Mouse (Mus musculus) T-helper 2 cell (primary cell): ENCODE data around the gene Etl4.
"Not testable (repeated sequence)": the region's sequence is repeated elsewhere in the genome, so short reads cannot be mapped to it uniquely, and the experiment has no call there.

Experiments
- in situ Hi-C: fragments of 300-600 bp; cut with MboI, MseI; formaldehyde crosslinking; loops from one replicate; pipeline ENCODE4 v1.15.1; 2025; ENCODE audit warnings: high pct_unique_total_duplicates

Etl4 gene

DNA sequence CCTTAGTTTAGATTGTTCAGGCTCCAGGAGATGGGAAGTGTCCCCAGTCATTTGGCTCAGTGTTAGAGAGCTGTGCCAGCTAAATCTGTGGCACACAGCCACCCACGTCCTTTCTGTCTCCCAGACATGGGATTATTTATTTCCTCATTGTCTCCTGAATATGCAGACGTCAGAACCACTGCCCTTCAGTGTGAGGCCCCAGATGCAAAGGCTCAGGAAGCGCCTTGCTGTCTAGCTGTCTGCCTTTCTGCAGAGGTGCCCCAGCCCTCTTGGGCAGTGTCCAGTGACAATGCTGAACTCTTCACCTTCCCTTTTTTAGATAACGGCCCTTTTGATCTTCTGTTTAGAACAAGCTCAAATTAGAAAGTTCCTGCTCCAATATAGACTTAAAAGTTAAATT lies 740.2 kb downstream of the Etl4 start:
- in situ Hi-C loops, result no loop called here

GRCm38 (mm10) chr2:20653116-20653515 lies 743.5 kb downstream of the Etl4 start:
- in situ Hi-C loops, result no loop called here

DNA sequence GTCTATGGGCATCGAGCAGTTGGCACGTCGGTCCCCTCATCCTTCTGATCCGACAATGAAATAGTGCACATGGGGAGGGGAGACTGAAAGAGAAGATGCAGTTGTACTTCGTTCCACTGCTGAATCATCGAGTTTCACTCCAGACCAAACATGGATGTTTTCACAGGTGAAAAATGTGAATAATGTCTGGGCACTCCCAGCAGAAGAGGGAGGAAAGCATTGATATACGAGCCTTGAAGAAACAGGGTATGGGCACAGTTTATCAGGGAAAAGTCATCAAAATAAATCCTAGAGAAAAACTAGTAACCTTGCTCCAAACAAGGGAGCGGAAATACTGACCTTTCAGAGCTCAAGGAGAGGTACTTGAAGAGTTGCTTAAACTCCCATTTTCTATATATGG lies 744.5 kb downstream of the Etl4 start:
- in situ Hi-C loops, result no loop called here

GRCm38 (mm10) chr2:20654598-20655340 lies 745.2 kb downstream of the Etl4 start:
- in situ Hi-C loops, result no loop called here

GRCm38 (mm10) chr2:20655341-20655612 lies 745.7 kb downstream of the Etl4 start:
- in situ Hi-C loops, result no loop called here

- in situ Hi-C loops, result no loop called here
These were observed 748.3 kb downstream of the Etl4 start for GRCm38 (mm10) chr2:20657856-20658255.

DNA sequence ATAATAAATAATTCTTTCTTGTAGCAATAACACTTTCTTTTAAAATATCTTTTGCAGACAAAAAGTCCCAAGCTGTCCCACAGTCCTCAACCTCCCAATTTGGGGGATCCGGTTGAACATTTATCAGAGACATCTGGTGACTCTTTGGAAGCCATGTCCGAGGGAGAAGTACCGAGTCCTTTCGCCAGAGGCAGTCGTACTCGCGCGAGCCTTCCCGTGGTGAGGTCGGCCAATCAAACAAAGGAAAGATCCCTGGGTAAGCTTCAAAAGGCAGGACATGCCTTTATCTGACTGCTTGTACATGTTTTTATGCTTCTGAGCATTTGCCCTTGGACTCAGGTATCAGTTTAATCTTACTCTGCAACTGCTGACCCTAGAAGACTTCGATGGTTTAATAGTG lies 752.3 kb downstream of the Etl4 start:
- in situ Hi-C loops, result no loop called here

- in situ Hi-C loops, result no loop called here
These were observed 753.1 kb downstream of the Etl4 start for GRCm38 (mm10) chr2:20662696-20663095.

DNA sequence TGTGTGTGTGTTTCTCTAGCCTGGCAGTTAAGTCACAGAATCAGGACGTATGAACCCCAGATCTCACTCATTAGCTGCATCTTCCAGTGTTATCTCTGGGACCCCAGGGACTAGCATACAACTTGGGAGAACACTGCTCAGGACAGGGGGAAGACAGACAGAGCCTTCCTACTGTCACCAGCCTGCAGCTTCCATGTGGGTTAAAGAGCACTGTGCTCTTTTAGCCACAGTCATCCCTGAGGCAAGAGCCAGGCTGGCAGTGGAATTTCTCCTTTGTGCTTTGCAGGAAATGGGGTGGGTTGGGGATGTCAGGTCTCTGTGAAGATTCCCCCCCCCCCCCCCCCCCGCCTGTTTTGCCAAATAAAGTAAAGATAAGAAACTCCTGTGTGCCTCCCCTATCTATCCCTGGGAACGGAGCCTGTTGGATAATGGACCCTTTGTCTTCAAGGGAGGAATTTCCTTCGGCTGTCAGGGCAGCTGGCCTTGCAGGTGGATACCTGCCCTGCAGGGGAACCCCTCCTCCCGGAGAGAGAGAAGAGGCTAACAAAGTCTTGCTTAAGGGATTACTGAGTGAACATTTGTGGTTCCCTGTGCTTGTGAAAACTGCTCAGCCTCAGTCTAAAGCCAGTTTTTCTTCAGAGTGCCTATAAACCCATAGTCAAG lies 755.9 kb downstream of the Etl4 start:
- in situ Hi-C loops, result no loop called here

GRCm38 (mm10) chr2:20666051-20666478 lies 756.5 kb downstream of the Etl4 start:
- in situ Hi-C loops, result no loop called here

GRCm38 (mm10) chr2:20667876-20668275 lies 758.3 kb downstream of the Etl4 start:
- in situ Hi-C loops, result no loop called here

DNA sequence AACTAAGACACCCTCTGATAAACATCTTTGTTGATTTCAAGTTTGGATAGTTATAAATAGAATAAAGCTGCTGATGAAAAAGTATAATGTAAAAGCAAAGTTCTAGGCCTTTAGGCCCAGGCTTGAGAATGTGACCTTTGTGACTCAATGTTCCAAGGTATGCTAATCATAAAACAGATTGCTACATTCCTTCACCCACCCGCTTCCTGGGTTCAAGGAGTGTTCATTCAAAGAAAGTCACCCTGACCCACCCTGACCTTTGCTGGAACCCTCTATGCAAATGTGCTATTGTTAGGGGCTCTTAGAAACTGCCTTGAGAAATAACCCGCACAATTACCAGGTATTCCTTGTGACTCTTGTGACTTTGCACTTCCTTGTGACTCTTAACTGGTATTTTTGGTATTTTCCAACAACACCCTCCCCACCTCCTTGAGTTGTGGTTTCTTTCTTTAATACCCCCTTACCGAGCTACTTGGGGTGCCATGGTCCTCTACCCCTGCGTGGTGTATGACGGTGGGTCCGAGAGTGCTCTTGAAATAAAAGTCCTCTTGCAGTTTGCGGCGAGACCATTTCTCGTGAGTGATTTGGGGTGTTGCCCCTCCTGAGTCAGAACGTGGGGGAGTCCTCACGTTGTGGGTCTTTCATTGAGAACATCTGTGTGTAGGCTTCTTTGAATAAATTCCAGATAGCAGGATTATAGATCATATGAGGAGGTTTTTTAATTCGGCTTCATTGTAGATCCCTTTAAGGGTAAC lies 758.9 kb downstream of the Etl4 start:
- in situ Hi-C loops, result not testable (repeated sequence)

DNA sequence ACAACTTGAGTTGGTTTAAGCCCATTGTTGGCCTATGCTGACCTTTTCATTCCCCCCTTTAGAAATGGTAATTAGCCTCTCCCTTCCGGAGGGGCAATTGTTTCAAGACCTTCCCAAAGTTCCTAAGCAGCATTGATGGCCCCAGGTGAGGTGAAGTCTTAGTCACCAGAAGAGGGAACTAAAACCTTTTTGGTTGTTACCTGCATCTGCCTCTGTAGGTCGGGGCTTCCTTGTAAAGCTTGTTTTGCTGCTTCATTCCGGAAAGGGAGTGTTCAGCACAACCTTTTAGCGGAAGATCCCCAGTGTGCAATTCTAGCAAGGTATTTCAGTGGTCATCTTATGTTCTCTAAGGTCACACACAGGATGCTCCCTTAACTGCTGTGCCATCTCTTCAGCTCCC lies 759.8 kb downstream of the Etl4 start:
- in situ Hi-C loops, result no loop called here

- in situ Hi-C loops, result no loop called here
These were observed 762.1 kb downstream of the Etl4 start for GRCm38 (mm10) chr2:20671546-20672255.

- in situ Hi-C loops, result no loop called here
These were observed 762.7 kb downstream of the Etl4 start for GRCm38 (mm10) chr2:20672281-20672680.

GRCm38 (mm10) chr2:20672803-20673603 lies 763.4 kb downstream of the Etl4 start:
- in situ Hi-C loops, result no loop called here

GRCm38 (mm10) chr2:20676379-20676778 lies 766.8 kb downstream of the Etl4 start:
- in situ Hi-C loops, result no loop called here

GRCm38 (mm10) chr2:20678793-20679192 lies 769.2 kb downstream of the Etl4 start:
- in situ Hi-C loops, result no loop called here

- in situ Hi-C loops, result not testable (repeated sequence)
These were observed 772.6 kb downstream of the Etl4 start for GRCm38 (mm10) chr2:20682203-20682602.

- in situ Hi-C loops, result no loop called here
These were observed 779.8 kb downstream of the Etl4 start for GRCm38 (mm10) chr2:20689389-20689788.

DNA sequence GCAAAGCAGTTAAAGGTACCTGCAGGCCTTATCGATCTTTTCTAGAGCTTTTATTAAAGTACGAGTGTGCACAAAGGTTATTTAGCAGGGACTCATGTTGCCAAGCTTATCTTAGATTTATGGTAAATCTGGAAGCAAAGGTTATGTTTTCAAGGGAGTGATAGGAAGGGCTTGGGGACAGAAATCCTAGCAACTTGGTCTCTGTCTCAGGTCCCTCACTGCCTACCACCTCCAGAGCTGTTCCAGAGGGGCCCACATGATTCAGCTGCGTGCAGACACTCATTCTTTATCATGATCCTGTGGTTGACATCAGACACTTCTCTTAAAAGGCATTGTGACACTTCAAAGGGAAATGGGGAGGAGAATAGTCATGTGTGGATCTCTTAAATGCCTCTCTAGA lies 783.3 kb downstream of the Etl4 start:
- in situ Hi-C loops, result loop anchor here (5.0 kb wide), 1 partner anchor 89 kb away; no protein-coding TSS in a partner anchor
